Mouse (Mus musculus) stomach, embryonic 15.5 days (tissue): ENCODE results near the gene Ctsl. TPM values are rescaled to one million over a fixed set of nuclear protein-coding genes. Genes with fewer than 3 reads are reported as not detected.

Experiments used
- ATAC-seq: fragments of 200-750 bp; cut with Nextera tagmentation; 2 replicates; pipeline ENCODE4 v1.8.0; 2017; ENCODE audit warnings: low read depth, moderate number of reproducible peaks, moderate TSS enrichment; ENCODE audit not compliant: insufficient read depth, low FRiP score
- H3K27ac ChIP-seq: fragments of 300-500 bp; sonication (generic); 2 replicates; pipeline ENCODE4 v1.5.1; 2015; ENCODE audit warnings: mild to moderate bottlenecking, inconsistent platforms
- H3K27me3 ChIP-seq: fragments of 300-500 bp; sonication (generic); replicated peaks from 2 replicates; pipeline ENCODE4 v1.6.1; 2015; ENCODE audit warnings: inconsistent platforms
- H3K36me3 ChIP-seq: fragments of 300-500 bp; sonication (generic); 2 replicates; pipeline ENCODE4 v1.6.1; 2015; ENCODE audit warnings: inconsistent platforms
- H3K4me1 ChIP-seq: fragments of 300-500 bp; sonication (generic); 2 replicates; pipeline ENCODE4 v1.6.1; 2015; ENCODE audit warnings: inconsistent platforms
- H3K4me2 ChIP-seq: fragments of 300-500 bp; sonication (generic); 2 replicates; pipeline ENCODE4 v1.6.1; 2015; ENCODE audit warnings: mild to moderate bottlenecking, inconsistent platforms
- H3K4me3 ChIP-seq: fragments of 300-500 bp; sonication (generic); replicated peaks from 2 replicates; pipeline ENCODE4 v1.5.1; 2015; ENCODE audit warnings: inconsistent platforms
- H3K9ac ChIP-seq: fragments of 300-500 bp; sonication (generic); 2 replicates; pipeline ENCODE4 v1.6.1; 2015; ENCODE audit warnings: inconsistent platforms
- H3K9me3 ChIP-seq: fragments of 300-500 bp; sonication (generic); 2 replicates; pipeline ENCODE4 v1.6.1; 2016; ENCODE audit warnings: inconsistent platforms
- WGBS: fragments of 180-500 bp; shearing (Covaris S2); methylation state at CpG from one replicate; pipeline ENCODE4 v1.1.7; 2015; 5-methylcytosine and 5-hydroxymethylcytosine counted together
- polyA plus RNA-seq: library from polyadenylated mRNA; unstranded; fragments of >200 nt; fragmentation: Nextera tagmentation; extraction: Ambion mirVana; gene quantifications from 2 replicates; pipeline ENCODE4 v1.2.1, GENCODE M21; 2015

Ctsl gene
- polyA plus RNA-seq, 1 experiment from 2014 or later: 221 TPM

DNA sequence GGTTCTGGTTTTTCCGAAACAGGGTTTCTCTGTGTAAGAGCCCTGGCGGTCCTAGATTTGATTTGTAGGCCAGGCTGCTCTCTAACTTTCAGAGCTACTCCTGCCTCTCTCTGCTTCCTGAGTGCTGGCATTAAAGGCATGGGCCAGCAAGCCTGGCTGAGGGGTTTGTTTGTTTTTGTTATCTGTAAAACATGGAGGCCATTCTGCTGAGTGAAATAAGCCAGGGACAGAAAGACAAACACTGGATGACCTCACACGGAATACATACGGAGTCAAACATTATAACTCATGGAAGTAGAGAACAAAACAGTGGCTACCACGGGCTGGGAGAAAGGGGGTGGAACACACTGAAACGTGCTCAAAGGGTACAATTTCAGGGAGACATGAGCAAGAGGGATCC lies 60.1 kb downstream of the Ctsl start:
- ATAC-seq: peak; percentile 20; the same call in 1 of the 2 replicates
- 26% methylated on average over 6 of the region's 6 CpGs for WGBS
- peak overlapping the region; percentile 72 for H3K27ac ChIP-seq
- no peaks in the 10 kb centered on the region for H3K9me3 ChIP-seq
- H3K4me3 ChIP-seq: peak overlapping the region; percentile 77; the same call in 1 of the 2 replicates
- no peaks in the 10 kb centered on the region for H3K27me3 ChIP-seq
- H3K9ac ChIP-seq: no peak overlapping the region
- 0 out of 2 replicates have a peak, but pooled peaks cover 2% of the 10 kb centered on the region for H3K36me3 ChIP-seq
- peak overlapping the region; percentile 63 for H3K4me2 ChIP-seq
- H3K4me1 ChIP-seq: peaks cover 16% of the 10 kb centered on the region; the same call in 1 of the 2 replicates

DNA sequence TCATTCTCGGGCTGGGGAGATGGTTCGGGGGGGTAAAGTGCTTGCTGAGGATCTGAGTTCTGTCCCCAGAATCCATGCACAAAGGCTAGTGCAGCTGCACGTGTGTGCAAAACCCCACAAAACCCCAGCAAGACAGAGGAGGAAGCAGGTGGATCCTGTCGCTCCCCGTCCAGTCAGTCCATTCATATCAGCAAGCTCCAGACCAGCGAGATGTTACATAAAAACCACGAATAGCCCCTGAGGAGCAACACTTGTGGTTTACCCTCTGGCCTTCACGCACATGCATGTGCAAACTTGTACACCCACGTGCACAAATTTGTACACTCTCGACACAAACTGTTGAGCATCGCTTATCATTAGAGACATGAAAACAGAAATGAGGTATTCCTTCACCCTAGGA lies 60.8 kb downstream of the Ctsl start:
- no peak for ATAC-seq
- H3K4me1 ChIP-seq: peaks cover 16% of the 10 kb centered on the region; the same call in 1 of the 2 replicates
- H3K9me3 ChIP-seq: no peaks in the 10 kb centered on the region
- H3K27ac ChIP-seq: peak overlapping the region; percentile 72; the same call in 1 of the 2 replicates
- 50% methylated on average over 11 of the region's 11 CpGs for WGBS
- peak overlapping the region; percentile 63 for H3K4me2 ChIP-seq
- H3K4me3 ChIP-seq: no peak overlapping the region
- H3K27me3 ChIP-seq: no peaks in the 10 kb centered on the region
- H3K36me3 ChIP-seq: 0 out of 2 replicates have a peak, but pooled peaks cover 2% of the 10 kb centered on the region
- no peak overlapping the region for H3K9ac ChIP-seq

Other genes starting within 250 kb of the Ctsl start
- gene Slc35d2, start 241.5 kb downstream of the Ctsl start, polyA plus RNA-seq: 4.6 and 5.4 TPM in 2 replicates
- 22.7 and 23.9 TPM in 2 replicates for gene Zfp367, start 217.7 kb downstream of the Ctsl start, polyA plus RNA-seq
- 19.5 and 22.8 TPM in 2 replicates for gene Habp4, start 209.1 kb downstream of the Ctsl start, polyA plus RNA-seq
- gene Cdc14b, start 95.6 kb downstream of the Ctsl start, polyA plus RNA-seq: 24.5 and 26.1 TPM in 2 replicates
- gene Aaed1, start 58.2 kb downstream of the Ctsl start, polyA plus RNA-seq: 63.7 and 63.9 TPM in 2 replicates
- 9.0 and 10.2 TPM in 2 replicates for gene Cdk20, start 61.4 kb upstream of the Ctsl start, polyA plus RNA-seq
- not detected in 2 replicates for gene Fam240b, start 126.9 kb upstream of the Ctsl start, polyA plus RNA-seq